Mouse (Mus musculus) MEL (cell line): Measurements from ENCODE around the gene Atpif1. TPM values are rescaled to one million over a fixed set of nuclear protein-coding genes. Genes with fewer than 3 reads are reported as not detected.
"Not testable (repeated sequence)": the region's sequence is repeated elsewhere in the genome, so short reads cannot be mapped to it uniquely, and the experiment has no call there.

ENCODE experiments used
- DNase-seq: peaks from one replicate; pipeline ENCODE4 v3.0.0; 2011; ENCODE audit warnings: low read depth, low spot score
- H3K27ac ChIP-seq: 2 replicates; pipeline ENCODE4 v1.5.1; 2012; ENCODE audit warnings: low read depth, mild to moderate bottlenecking, control low read depth, low read length, moderate library complexity; ENCODE audit not compliant: control insufficient read depth
- H3K27me3 ChIP-seq, 2 experiments: fragments of 150-350 bp in 1 of 2; sonication (generic) in 1 of 2; 2 replicates each; pipeline ENCODE4 v1.6.1; 2012; ENCODE audit warnings: low read length in 2 of 2, mild to moderate bottlenecking in 2 of 2, improper control_type of control experiment in 1 of 2, moderate library complexity in 1 of 2; ENCODE audit not compliant: insufficient read depth in 2 of 2, control insufficient read depth in 1 of 2
- H3K36me3 ChIP-seq, 2 experiments: 2 replicates each; pipeline ENCODE4 v1.6.1; 2012 to 2014; ENCODE audit warnings: low read length in 2 of 2, improper control_type of control experiment in 1 of 2, inconsistent platforms in 1 of 2, mild to moderate bottlenecking in 1 of 2; ENCODE audit not compliant: insufficient read depth in 2 of 2, control insufficient read depth in 1 of 2
- H3K4me1 ChIP-seq, 2 experiments: fragments of 150-350 bp in 1 of 2; sonication (generic) in 1 of 2; 2 replicates each; pipeline ENCODE4 v1.6.1; 2012; ENCODE audit warnings: low read length in 2 of 2, improper control_type of control experiment in 1 of 2, mild to moderate bottlenecking in 1 of 2; ENCODE audit not compliant: insufficient read depth in 2 of 2, control insufficient read depth in 1 of 2
- H3K4me3 ChIP-seq, 2 experiments: fragments of 150-350 bp in 1 of 2; sonication (generic) in 1 of 2; 2 replicates each; pipeline ENCODE4 v1.5.1; 2012; ENCODE audit warnings: low read depth in 2 of 2, low read length in 2 of 2, mild to moderate bottlenecking in 2 of 2, moderate library complexity in 2 of 2, control low read depth in 1 of 2, improper control_type of control experiment in 1 of 2; ENCODE audit not compliant: control insufficient read depth in 1 of 2, insufficient read depth in 1 of 2
- H3K79me2 ChIP-seq: 2 replicates; pipeline ENCODE4 v1.6.1; 2012; ENCODE audit warnings: mild to moderate bottlenecking, low read length, moderate library complexity; ENCODE audit not compliant: control insufficient read depth, poor library complexity, insufficient read depth
- H3K9ac ChIP-seq: 2 replicates; pipeline ENCODE4 v1.6.1; 2012; ENCODE audit warnings: low read depth, mild to moderate bottlenecking, control low read depth, low read length, moderate library complexity; ENCODE audit not compliant: control insufficient read depth, poor library complexity, severe bottlenecking
- H3K9me3 ChIP-seq: fragments of 150-350 bp; sonication (generic); replicated peaks from 2 replicates; pipeline ENCODE4 v1.6.1; 2012; ENCODE audit warnings: mild to moderate bottlenecking, low read length, improper control_type of control experiment, moderate library complexity; ENCODE audit not compliant: insufficient read depth
- BHLHE40 ChIP-seq: IDR thresholded peaks from 2 replicates; pipeline ENCODE4 v1.6.1; 2012; ENCODE audit warnings: low read depth, mild to moderate bottlenecking, inconsistent platforms, low read length, improper control_type of control experiment, borderline replicate concordance
- EP300 ChIP-seq, 2 experiments: IDR thresholded peaks; 2 replicates each; pipeline ENCODE4 v1.6.1; 2011; ENCODE audit warnings: improper control_type of control experiment in 2 of 2, low read length in 2 of 2, low read depth in 1 of 2, mild to moderate bottlenecking in 1 of 2
- ETS1 ChIP-seq: IDR thresholded peaks from 2 replicates; pipeline ENCODE4 v1.6.1; 2012; ENCODE audit warnings: low read depth, mild to moderate bottlenecking, inconsistent platforms, low read length, improper control_type of control experiment, moderate library complexity
- GABPA ChIP-seq: IDR thresholded peaks from 2 replicates; pipeline ENCODE4 v1.6.1; 2012; ENCODE audit warnings: low read depth, mild to moderate bottlenecking, inconsistent platforms, low read length, improper control_type of control experiment, moderate library complexity
- GATA1 ChIP-seq: IDR thresholded peaks from 2 replicates; pipeline ENCODE4 v1.6.1; 2011; ENCODE audit warnings: low read depth, low read length, improper control_type of control experiment
- HCFC1 ChIP-seq: IDR thresholded peaks from 2 replicates; pipeline ENCODE4 v1.6.1; 2012; ENCODE audit warnings: low read depth, mild to moderate bottlenecking, inconsistent platforms, low read length, improper control_type of control experiment, moderate library complexity
- MAZ ChIP-seq: IDR thresholded peaks from 2 replicates; pipeline ENCODE4 v1.6.1; 2012; ENCODE audit warnings: low read depth, mild to moderate bottlenecking, inconsistent platforms, low read length, improper control_type of control experiment
- MEF2A ChIP-seq: IDR thresholded peaks from 2 replicates; pipeline ENCODE4 v1.6.1; 2014; ENCODE audit warnings: low read depth, mild to moderate bottlenecking, inconsistent platforms, low read length, improper control_type of control experiment; ENCODE audit not compliant: poor library complexity, insufficient replicate concordance, severe bottlenecking; ENCODE audit errors: extremely low read depth
- NELFE ChIP-seq: IDR thresholded peaks from 2 replicates; pipeline ENCODE4 v1.6.1; 2011; ENCODE audit warnings: low read depth, low read length, improper control_type of control experiment
- POLR2A ChIP-seq, 2 experiments: IDR thresholded peaks; 2 replicates each; pipeline ENCODE4 v1.6.1; 2011 to 2012; ENCODE audit warnings: low read length in 2 of 2, mild to moderate bottlenecking in 2 of 2, control low read depth in 1 of 2, improper control_type of control experiment in 1 of 2, low read depth in 1 of 2, moderate library complexity in 1 of 2; ENCODE audit not compliant: control insufficient read depth in 1 of 2, insufficient read depth in 1 of 2, poor library complexity in 1 of 2
- RAD21 ChIP-seq: IDR thresholded peaks from 2 replicates; pipeline ENCODE4 v1.6.1; 2011; ENCODE audit warnings: mild to moderate bottlenecking, low read depth, low read length, improper control_type of control experiment
- SMC3 ChIP-seq: IDR thresholded peaks from 2 replicates; pipeline ENCODE4 v1.6.1; 2011; ENCODE audit warnings: low read depth, low read length, improper control_type of control experiment
- ZMIZ1 ChIP-seq: IDR thresholded peaks from 2 replicates; pipeline ENCODE4 v1.6.1; 2012; ENCODE audit warnings: low read depth, mild to moderate bottlenecking, inconsistent platforms, low read length, improper control_type of control experiment, moderate library complexity
- ZNF384 ChIP-seq: IDR thresholded peaks from 2 replicates; pipeline ENCODE4 v1.6.1; 2012; ENCODE audit warnings: low read depth, mild to moderate bottlenecking, inconsistent platforms, low read length, improper control_type of control experiment
- polyA plus RNA-seq, 2 experiments: library from polyadenylated mRNA; stranded (reverse) in 1 of 2; unstranded in 1 of 2; fragments of >175 nt in 1 of 2; fragments of >200 nt in 1 of 2; gene quantifications; 2 replicates each; pipeline versions ENCODE4 v1.2.1 to v1.2.4; 2012; ENCODE audit warnings: low replicate concordance in 2 of 2, low read depth in 1 of 2; ENCODE audit not compliant: insufficient read length in 2 of 2, insufficient read depth in 1 of 2, missing spikeins in 1 of 2
- total RNA-seq: library from RNA; depleted of rRNA; stranded (reverse); fragments of 300-350 nt; gene quantifications from 2 replicates; pipeline ENCODE4 v1.2.3, GENCODE M21; 2012

Atpif1 gene
- total and polyA plus RNA-seq, 3 experiments = 566 to 730 TPM; not detected in 1

GRCm38 (mm10) chr4:132563965-132564364 lies 30.5 kb upstream of the Atpif1 start, which contains the start of gene Ptafr (continued):
- no peak for TF ChIP-seq EP300 (IDR thresholded peaks at IDR 0.05; ENCODE audit: low read depth in 1 of 2, low read length in 2 of 2)
- no peak for TF ChIP-seq POLR2A (IDR thresholded peaks at IDR 0.05; ENCODE audit: control insufficient read depth in 1 of 2, insufficient read depth in 1 of 2, low read depth in 1 of 2, low read length in 2 of 2, poor library complexity in 1 of 2)
- TF ChIP-seq NELFE = no peak
- no peak for TF ChIP-seq RAD21
- no peak for TF ChIP-seq MEF2A

- Histone ChIP-seq H3K27me3 (no peaks in the 10 kb centered on the region), H3K79me2 (no peaks in the 10 kb centered on the region), H3K4me1 (peaks cover 0 to 7% of the 10 kb centered on the region in 2 experiments; a peak in 2 of 4 replicates), H3K36me3 (peaks cover 0 to 3% of the 10 kb centered on the region in 2 experiments; a peak in 1 of 4 replicates), H3K9me3 (no peaks in the 10 kb centered on the region), H3K9ac (no peak overlapping the region), H3K27ac (no peak overlapping the region), H3K4me3 (no peak overlapping the region)
- no peak for TF ChIP-seq MAZ
- TF ChIP-seq BHLHE40 = no peak
- DNase-seq = no peak
These were observed 29.8 kb upstream of the Atpif1 start for GRCm38 (mm10) chr4:132563261-132563660.

- not testable (repeated sequence) for H3K79me2 ChIP-seq
- peaks cover 13 to 19% of the 10 kb centered on the region in 2 experiments for H3K4me1 ChIP-seq
These were observed 22.1 kb upstream of the Atpif1 start for GRCm38 (mm10) chr4:132555550-132555949.

GRCm38 (mm10) chr4:132554653-132555052 lies 21.2 kb upstream of the Atpif1 start:
- Histone ChIP-seq H3K36me3 (peaks cover 12% of the 10 kb centered on the region in 2 experiments), H3K4me1 (peaks cover 13 to 19% of the 10 kb centered on the region in 2 experiments), H3K79me2 (no peaks in the 10 kb centered on the region), H3K27ac (peak overlapping the region; percentile 18), H3K9ac (no peak overlapping the region), H3K4me3 (no peak overlapping the region), H3K27me3 (no peaks in the 10 kb centered on the region), H3K9me3 (no peaks in the 10 kb centered on the region)
- peak; percentile 58 for DNase-seq
- TF ChIP-seq HCFC1 (no peak), ZMIZ1 (0 out of 2 replicates have a peak, but pooled peaks have one; percentile 24), ETS1 (peak; percentile 36; the same call in 1 of the 2 replicates), MAZ (no peak), SMC3 (no peak), GATA1 (peak; percentile 36), GABPA (no peak)

More at GRCm38 (mm10) chr4:132555550-132555949, 22.1 kb upstream of the Atpif1 start:
- not testable (repeated sequence) for H3K27me3 ChIP-seq, H3K4me3 ChIP-seq, H3K9me3 ChIP-seq, H3K27ac ChIP-seq, H3K9ac ChIP-seq
- peak; percentile 81 for TF ChIP-seq ZNF384
- peak; percentile 40 for DNase-seq
- peaks cover 7 to 12% of the 10 kb centered on the region in 2 experiments for H3K36me3 ChIP-seq
